Mouse (Mus musculus) right cerebral cortex, postnatal 25 days (tissue): Measurements from ENCODE around the gene Cars.
A peak's percentile ranks its signal among the peaks of the same experiment; 100 is the strongest.
"Not testable (repeated sequence)": the region's sequence is repeated elsewhere in the genome, so short reads cannot be mapped to it uniquely, and the experiment has no call there.

Experiments used
- DNase-seq: peaks from one replicate; pipeline ENCODE4 v3.0.0; 2022

Cars gene

DNA sequence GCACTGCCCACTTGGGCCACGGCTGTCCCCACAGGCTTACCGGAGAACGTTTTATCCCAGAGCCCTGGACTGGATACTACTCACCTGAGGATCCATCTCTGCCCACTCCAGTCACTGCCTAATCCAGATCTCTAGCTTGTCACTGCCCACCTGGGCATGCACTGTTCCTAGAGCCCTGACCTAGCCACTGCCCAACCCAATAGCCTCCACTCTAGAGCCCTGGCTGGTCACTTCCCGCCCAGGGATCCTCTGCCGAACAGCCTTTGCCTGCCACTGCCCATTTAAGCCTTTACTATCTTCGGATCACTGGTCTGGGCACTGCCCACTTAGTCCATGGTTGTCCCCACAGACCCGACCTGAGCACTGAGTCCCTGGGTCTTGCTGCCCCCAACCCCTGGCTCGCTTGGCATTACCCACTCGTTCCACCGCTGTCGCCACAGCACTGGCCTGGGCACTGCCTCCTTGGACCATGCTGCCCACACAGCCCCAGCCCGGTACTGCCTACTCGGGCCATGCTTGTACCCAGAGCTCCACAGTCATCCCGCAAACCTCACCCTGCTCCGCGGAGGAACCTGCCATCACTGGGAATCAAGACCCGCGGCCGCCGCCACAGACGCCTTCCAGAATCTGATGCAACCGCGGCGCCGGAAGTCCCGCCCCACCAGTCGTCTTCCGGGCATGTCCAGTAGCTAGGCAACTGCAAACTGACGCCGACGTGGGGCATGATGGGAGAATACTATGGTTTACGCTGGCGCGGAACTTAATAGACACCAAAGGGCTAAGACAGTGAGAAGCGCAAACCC, at the start of gene Cars:
Gene Cars, minus strand, starts transcription at position 663 of the 803 bp plus-strand sequence.
- DNase-seq, result peak; percentile 92

- DNase-seq, result peak; percentile 74
Measured at GRCm38 (mm10) chr7:143649034-143649768, 49.3 kb upstream of the Cars start, which contains the start of gene Tnfrsf22. Tnfrsf22 (minus strand) TSS chr7:143649661.

DNA sequence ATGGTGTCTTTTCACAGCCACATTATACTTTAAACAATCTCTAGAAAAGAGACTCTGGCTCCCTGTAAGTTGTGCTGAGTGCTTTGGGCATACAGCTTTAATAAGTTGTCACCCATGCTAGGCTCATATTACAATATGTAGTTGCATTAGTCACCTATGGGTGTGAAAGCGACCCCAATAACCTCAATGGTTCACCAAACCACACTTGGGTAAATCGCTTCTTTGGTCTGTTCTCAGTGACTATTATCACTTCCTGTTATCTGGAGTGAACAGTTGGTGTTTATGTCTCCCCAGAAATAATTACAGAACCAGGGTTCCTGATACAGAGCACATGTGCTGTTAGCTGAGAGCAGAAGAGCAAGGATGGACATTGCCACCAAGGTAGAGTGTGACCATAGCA, 44.1 kb upstream of the Cars start:
- not testable (repeated sequence) for DNase-seq

DNA sequence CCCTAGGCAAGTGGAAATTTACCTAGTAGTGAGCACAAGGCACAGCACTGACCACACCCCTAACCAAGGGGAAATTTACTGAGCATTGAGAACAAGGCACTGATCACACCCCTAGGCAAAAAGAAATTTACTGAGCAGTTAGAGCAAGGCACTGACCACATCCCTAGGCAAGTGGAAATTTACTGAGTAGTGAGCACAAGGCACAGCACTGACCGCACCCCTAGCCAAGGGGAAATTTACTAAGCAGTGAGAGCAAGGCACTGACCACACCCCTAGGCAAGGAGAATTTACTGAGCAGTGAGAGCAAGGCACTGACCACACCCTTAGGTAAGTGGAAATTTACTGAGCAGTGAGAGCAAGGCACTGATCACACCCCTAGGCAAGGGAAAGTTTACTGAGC, 36.8 kb upstream of the Cars start:
- DNase-seq, result no peak

GRCm38 (mm10) chr7:143631503-143631902, 31.6 kb upstream of the Cars start:
- no peak for DNase-seq

DNA sequence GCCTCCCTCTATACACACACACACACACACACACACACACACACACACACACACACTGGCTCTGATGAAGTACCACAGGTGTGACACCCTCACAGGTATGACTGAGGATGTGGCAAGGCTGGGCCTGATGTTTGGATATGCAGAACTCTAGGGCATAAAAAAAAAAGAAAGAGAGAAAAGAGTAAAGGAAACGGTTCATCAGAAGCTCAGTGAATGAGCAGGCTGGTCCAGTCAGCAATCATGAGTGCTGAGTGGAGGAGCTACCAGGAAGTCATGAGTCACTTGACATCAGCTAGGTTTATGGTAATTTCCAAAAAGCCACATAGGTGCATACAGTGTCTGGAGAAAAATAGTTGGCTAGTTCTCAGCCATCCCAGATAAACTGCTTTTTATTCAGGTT, 29.6 kb upstream of the Cars start:
- DNase-seq, result no peak

DNA sequence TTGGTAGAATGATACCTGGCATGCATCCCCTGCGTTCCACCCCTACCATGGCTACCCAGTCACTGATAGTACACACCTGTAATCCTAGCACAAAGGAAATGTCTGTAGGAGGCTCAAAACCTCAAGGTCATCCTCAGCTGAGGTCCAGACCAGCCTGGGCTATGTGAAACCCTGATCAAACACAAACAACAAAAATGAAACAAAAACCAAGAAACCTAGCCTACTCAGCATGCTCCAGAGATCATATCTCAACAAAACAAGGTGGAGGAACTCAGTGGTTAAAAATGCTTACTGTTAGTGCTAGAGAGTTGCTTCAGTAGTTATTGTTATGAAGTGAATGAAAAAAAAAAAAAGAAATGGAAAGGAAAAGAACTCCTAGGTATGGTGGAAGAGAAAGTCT, 28.6 kb upstream of the Cars start, which contains the start of gene Tnfrsf26:
Gene Tnfrsf26, minus strand, starts transcription at position 183 of the 400 bp plus-strand sequence.
- DNase-seq, result no peak

- no peak for DNase-seq
Measured at GRCm38 (mm10) chr7:143627555-143628286, 27.8 kb upstream of the Cars start.

- DNase-seq, result no peak
Measured at GRCm38 (mm10) chr7:143626178-143626577, 26.3 kb upstream of the Cars start.

GRCm38 (mm10) chr7:143625151-143625550, 25.3 kb upstream of the Cars start:
- no peak for DNase-seq

- no peak for DNase-seq
Measured at GRCm38 (mm10) chr7:143624561-143624960, 24.7 kb upstream of the Cars start.

DNA sequence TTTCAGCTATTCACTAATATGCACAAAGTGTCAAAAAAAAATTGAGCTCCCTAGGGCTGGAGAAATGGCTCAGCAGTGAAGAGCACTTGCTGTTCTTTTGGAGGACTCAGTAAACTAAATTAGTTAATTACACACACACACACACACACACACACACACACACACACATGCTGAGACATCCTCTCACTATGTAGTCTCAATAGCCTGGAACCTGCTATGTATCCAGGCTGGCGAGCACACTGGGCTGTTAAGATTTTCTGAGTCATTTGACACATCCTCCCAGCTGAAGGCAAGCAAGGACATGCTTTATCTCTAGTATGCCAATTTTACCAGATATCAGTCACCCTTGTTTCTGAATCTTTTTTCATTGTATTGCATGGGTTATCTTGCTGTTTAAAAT, 21.1 kb upstream of the Cars start:
- peak; percentile 4 for DNase-seq

- DNase-seq, result no peak
Measured at GRCm38 (mm10) chr7:143614404-143615135, 14.7 kb upstream of the Cars start.

DNA sequence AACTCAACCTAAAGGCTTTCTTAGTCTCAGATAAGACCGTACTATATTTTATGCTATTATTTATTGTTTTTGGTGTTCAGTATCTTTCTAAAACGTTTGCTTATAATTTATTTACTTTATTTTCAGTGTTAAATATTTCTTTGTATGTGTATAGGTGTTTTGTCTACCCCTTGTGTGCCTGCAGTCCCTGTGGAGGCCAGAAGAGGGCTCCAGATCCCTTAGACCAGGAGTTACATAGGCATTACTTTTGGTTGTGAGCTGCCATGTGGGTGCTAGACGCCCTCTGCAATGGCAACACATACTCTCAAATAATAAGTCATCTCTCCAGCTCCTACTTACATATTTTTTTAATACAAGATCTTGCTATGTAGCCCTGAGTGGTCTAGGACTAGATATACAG, 12.3 kb upstream of the Cars start:
- no peak for DNase-seq

DNA sequence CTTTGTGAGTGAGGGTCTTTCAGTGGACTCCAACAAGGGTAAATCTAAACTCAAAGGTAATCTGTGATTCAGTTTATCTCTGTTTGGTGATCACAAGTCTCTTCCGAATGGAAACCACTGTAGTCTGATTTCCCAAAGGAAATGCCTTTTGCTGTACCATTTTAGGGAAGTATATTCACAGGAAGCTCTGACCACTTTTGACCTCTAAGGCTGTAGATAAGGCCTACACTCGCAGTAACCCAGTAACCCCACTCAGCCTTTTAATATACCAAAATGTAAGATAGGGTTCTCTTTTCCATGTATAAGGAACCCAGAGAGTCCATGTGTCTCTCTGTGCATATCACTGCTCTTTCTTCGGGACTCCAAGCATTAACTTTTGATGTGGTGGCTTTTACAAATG, 5.4 kb upstream of the Cars start:
- DNase-seq, result no peak

GRCm38 (mm10) chr7:143604889-143605288, 5.0 kb upstream of the Cars start:
- no peak for DNase-seq

DNA sequence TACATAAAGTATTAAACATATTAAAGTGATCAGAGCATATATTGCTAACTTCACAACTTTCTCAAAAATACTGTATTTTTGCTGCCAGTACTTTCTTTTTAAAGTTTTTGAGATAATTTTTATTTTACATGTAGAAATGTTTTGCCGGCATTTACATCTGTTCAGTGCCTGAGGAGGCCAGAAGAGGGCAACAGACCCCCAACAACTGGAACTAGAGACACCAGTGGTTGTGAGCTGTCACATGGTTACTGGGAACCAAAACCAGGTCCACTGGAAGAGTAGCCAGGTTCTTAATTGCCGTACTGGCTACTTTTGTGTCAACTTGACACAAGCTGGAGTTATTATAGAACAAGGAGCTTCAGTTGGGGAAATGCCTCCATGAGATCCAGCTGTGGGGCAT, 1.8 kb upstream of the Cars start:
- no peak for DNase-seq

DNA sequence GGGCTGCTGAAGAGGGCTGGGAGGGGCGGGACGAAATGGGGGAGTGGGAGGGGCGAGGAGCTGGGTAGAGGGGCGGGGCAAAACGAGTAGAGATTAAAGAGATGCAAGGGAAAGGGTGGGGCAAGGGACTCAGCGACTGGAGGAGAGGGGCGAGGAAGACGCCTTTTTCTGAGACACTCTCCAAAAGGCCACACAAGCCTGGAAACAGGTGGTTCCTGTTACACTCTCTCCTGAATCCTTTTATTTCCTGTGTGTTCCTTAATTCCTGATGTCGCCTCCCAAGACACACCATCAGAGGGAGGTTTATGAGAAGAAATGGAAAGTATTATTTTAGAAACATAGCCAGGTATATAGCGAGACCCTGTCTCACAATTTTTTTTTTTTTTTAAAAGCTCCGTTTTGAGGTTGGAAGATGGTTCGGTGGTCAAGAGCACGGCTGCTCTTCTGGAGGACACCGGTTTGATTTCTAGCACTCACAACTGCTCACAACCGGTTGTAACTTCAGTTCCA, 396 bp upstream of the Cars start:
- DNase-seq, result no peak

GRCm38 (mm10) chr7:143594865-143595264, 5.0 kb downstream of the Cars start:
- no peak for DNase-seq

- DNase-seq, result no peak
Measured at GRCm38 (mm10) chr7:143592255-143592654, 7.6 kb downstream of the Cars start.

DNA sequence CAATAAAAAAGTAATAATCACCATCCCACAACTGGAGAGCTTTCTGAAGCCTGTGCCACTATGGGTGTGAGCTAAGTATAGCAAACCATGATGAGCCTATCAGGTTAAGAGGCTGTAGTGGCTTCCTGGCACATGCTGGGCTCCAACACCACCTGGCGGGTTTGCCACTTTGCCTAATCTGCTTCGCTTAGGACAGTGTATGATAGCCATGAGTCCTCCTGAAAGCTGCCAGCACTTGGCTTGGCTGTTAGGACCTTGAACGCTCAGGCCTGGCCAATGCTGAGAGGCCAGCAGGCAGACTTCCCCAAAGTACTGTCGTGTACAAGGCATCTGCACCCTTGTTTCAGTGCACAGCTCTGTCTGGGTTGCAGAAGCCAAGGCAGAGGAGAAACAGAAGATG, 11.9 kb downstream of the Cars start:
- no peak for DNase-seq

GRCm38 (mm10) chr7:143587586-143587985, 12.3 kb downstream of the Cars start:
- DNase-seq, result no peak

GRCm38 (mm10) chr7:143583956-143584355, 15.9 kb downstream of the Cars start:
- DNase-seq, result peak; percentile 28
